Mouse (Mus musculus) myocyte (in vitro differentiated cells): Measurements from ENCODE around the gene Ift80.

Source experiments
- CEBPB ChIP-seq: IDR thresholded peaks from 2 replicates; pipeline ENCODE4 v1.6.1; 2011; ENCODE audit warnings: mild to moderate bottlenecking, moderate library complexity; ENCODE audit not compliant: poor library complexity, insufficient read depth, severe bottlenecking
- E2F4 ChIP-seq: IDR thresholded peaks from one replicate; pipeline ENCODE4 v1.6.1; 2011; ENCODE audit warnings: mild to moderate bottlenecking, control low read depth, moderate library complexity; ENCODE audit not compliant: insufficient read depth
- MAX ChIP-seq: IDR thresholded peaks from one replicate; pipeline ENCODE4 v1.6.1; 2011; ENCODE audit warnings: low read depth, mild to moderate bottlenecking, control low read depth
- MYOD1 ChIP-seq, 3 experiments: IDR thresholded peaks; one replicate each; pipeline ENCODE4 v1.6.1; 2011; ENCODE audit warnings: control low read depth in 2 of 3, low read depth in 2 of 3, mild to moderate bottlenecking in 2 of 3, moderate library complexity in 1 of 3; ENCODE audit not compliant: insufficient read length in 2 of 3, control insufficient read depth in 1 of 3
- MYOG ChIP-seq, 3 experiments: IDR thresholded peaks; one replicate each; pipeline ENCODE4 v1.6.1; 2011; ENCODE audit warnings: control low read depth in 2 of 3, low read depth in 2 of 3, mild to moderate bottlenecking in 2 of 3; ENCODE audit not compliant: insufficient read length in 2 of 3, control insufficient read depth in 1 of 3, insufficient read depth in 1 of 3
- POLR2A ChIP-seq: IDR thresholded peaks from one replicate; pipeline ENCODE4 v1.6.1; 2011; ENCODE audit warnings: low read depth, mild to moderate bottlenecking, control low read depth, moderate library complexity; ENCODE audit not compliant: insufficient read length
- POLR2AphosphoS2 ChIP-seq: IDR thresholded peaks from one replicate; pipeline ENCODE4 v1.6.1; 2011; ENCODE audit warnings: low read depth, control low read depth; ENCODE audit not compliant: insufficient read length
- REST ChIP-seq: IDR thresholded peaks from one replicate; pipeline ENCODE4 v1.6.1; 2011; ENCODE audit warnings: mild to moderate bottlenecking, control low read depth, moderate library complexity; ENCODE audit not compliant: insufficient read depth, insufficient read length
- SRF ChIP-seq: IDR thresholded peaks from one replicate; pipeline ENCODE4 v1.6.1; 2011; ENCODE audit warnings: low read depth; ENCODE audit not compliant: control insufficient read depth, insufficient read length
- TCF12 ChIP-seq: IDR thresholded peaks from one replicate; pipeline ENCODE4 v1.6.1; 2011; ENCODE audit warnings: mild to moderate bottlenecking, control low read depth; ENCODE audit not compliant: poor library complexity, insufficient read depth, severe bottlenecking
- USF1 ChIP-seq: IDR thresholded peaks from one replicate; pipeline ENCODE4 v1.6.1; 2011; ENCODE audit warnings: low read depth, mild to moderate bottlenecking, control low read depth, moderate library complexity

DNA sequence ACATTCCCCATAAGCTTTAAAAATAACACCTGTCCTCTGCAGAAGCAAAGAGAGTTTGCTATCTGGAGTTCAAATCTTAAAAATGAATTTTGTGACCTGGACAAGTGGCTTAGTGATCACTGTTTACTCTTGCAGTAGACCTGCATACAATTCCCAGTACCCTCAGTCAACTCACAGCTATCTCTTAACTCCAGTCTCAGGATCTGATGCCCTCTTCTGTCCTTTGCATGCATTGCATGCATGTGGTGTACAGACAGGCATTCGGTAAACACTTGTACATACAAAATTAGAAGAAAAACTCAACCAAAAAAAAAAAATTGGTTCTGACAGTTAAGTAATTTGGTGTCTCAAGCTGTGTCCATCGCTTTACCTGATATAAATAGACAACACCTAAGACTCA lies 15.9 kb upstream of the Ift80 start:
- TF ChIP-seq POLR2A (no peak), CEBPB (no peak), REST (no peak), TCF12 (no peak), E2F4 (no peak), POLR2AphosphoS2 (no peak), SRF (no peak), MAX (no peak), USF1 (no peak), MYOD1 (IDR thresholded peaks at IDR 0.05; ENCODE audit: control insufficient read depth in 1 of 3, insufficient read length in 2 of 3, low read depth in 2 of 3) (no peak), MYOG (IDR thresholded peaks at IDR 0.05; ENCODE audit: control insufficient read depth in 1 of 3, insufficient read depth in 1 of 3, insufficient read length in 2 of 3, low read depth in 2 of 3) (no peak)
